Mouse (Mus musculus): ENCODE data around the gene Cers6.

The Cers6 gene

DNA sequence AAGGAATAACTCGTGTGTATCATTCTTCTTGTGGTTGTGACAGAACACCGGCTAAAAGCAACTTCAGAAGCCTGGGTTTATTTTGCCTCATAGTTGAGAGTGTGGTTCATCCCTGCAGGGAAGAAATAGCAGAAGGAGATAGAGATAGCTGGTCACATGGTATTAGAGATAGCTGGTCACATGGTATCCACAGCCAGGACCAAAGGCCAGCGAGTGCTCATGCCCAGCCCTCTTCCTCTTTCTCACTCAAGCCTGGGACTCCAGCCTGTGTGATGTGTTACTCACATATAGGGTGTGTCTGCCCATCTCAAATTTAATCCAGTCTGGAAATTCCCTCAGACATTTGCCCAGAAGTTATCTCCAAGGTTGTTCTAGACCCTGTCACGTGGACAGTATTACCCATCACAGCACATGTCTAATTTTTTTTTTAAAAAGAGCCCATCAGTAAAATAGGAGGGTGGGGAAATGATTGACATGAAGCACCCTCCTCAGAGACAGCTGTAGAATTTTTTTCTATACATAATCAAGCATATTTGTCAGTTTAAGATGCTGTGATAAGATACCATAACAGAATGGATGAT, 17.9 kb downstream of the Cers6 start:
- DNase-seq (ENCODE audit: low spot score in 2 of 2) = no peak

DNA sequence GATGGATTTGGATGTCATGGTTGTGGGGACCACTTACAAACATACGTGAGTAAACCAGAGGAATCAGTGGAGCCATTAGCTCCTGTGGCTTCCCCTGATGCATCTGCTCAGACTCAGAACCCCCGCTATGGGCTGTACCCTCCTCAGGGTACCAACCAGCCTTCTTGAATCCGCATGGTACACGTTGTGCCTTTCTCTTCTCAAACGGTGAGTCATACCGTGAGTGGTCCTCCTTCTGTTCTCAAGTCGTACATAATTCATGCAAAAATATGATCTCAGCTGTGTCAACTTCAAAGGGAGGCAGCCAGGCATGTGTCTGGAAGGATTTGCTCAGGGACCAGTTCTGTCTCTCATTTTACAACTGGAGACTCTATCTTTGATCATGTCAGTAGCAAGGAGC, 23.3 kb downstream of the Cers6 start:
- DNase-seq (ENCODE audit: low spot score in 2 of 2) = peak; percentile 66 to 69

DNA sequence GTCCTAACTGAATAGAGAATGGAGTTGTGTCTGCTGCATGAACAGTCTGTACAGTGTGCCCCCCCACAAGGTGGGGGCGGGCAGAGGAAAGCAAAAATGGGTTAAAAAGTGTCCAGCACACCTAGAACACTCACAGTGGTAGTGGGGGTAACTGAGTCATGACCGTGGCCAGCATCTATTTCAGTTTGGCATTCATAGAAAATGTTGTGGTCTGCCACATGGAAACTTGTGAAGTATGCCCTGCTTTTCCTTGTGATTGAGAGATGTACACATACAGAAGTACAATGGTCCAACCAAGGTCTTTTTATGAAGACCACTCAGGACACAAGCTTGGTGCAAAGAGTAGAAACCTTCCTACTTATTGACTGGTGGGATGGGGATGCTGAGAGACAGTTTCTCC, 24.0 kb downstream of the Cers6 start:
- DNase-seq (ENCODE audit: low spot score in 2 of 2) = no peak

DNA sequence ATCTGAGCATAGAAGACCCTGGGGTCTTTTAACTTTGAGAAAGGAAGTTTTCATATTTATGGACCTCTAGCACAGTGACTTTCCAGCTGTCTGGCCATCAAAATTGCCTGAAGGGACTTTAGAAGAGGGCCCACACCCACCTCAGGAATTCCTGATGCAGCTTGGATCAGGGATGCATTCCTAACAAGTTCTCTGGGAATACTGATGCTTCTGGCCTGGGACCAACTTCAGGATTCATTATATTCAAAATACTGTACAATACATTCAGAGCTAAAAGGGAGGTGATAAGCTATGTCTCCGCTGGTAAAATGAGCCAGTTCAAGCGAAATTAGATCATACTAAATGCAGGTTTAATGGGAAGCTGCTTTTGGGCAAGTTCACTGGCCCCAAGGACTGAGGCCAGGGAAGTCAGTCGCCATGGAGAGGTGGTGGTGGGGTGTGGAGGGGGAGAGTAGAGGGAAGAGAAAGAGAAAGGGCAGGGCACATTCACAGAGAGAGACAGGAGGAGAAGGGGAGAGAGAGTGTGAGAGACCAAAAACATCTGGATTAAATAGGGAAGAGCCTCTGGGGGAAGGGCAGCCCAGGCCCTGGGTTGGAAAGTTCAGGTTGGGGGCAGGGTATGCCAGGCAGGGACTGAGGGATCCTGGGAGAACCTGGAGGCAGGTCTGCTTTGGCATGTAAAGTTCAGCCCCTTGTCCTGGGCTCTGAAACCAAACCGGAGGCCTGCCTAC, 24.7 kb downstream of the Cers6 start:
- no peak for DNase-seq (ENCODE audit: low spot score in 2 of 2)

DNA sequence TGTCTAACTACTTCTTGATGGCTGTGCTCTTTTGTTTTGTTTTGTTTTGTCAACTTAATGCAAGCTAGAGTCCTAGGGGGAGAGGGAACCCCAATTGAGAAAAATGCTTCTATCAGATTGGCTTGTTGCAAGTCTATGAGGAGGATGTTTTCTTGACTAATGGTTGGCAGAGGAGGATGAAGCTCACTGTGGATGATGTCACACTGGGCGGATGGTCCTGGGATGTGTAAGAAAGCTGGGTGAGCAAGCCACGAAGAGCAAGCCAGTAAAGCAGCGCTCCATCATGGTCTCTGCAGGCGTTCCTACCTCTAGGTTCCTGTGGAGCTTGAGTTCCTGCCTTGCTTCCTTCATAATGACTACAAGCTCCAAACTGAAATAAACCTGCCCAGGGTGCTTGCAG, 25.4 kb downstream of the Cers6 start:
- no peak for DNase-seq (ENCODE audit: low spot score in 2 of 2)

DNA sequence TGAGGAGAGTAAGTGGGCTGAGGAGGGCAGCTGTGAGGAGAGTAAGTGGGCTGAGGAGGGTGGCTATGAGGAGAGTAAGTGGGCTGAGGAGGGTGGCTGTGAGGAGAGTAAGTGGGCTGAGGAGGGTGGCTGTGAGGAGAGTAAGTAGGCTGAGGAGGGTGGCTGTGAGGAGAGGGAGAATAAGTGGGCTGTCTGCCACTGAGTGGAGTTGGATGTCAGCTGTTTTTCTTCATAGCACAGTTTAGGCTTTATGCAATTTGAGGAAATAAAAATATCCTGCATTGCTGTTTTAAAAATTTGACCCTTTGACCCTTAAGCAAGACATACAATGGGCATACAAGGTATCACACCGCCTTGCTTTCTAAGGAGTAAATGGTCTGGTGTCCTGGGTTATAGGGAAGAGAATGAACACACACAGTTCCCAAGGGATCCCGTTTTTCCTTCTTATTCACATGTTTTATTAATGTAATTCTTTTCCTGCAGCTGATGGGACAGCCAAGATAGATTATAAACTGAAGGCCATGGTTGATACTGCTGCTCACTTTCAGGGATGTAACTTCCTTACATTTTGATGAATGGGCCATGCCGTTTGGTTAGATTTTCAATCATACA, 27.0 kb downstream of the Cers6 start:
- DNase-seq (ENCODE audit: low spot score in 2 of 2) = no peak

DNA sequence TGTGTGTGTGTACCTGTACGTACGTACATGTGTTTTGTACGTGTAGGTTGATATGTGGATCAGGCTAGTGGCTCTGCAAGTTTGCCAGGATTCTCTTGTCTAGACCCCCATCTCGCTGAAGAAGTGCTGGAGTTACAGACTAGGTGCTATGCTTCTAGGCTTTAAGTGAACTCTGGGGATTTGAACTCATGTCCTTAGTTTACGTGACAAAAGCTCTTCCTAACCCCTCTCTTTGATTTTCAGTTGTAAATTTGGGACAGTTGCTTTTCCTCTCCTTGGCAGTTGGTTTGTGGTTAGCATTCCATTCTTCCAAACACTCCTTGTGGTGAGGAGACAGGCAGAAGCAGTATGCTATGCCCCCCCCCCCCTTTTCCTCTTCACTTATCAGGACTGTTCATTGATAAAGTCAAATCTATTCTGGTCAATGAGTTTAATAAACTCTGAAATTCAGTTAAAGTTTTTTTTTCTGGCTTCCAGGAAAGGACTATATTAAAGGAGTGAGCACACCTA, 28.5 kb downstream of the Cers6 start:
- no peak for DNase-seq (ENCODE audit: low spot score in 2 of 2)

DNA sequence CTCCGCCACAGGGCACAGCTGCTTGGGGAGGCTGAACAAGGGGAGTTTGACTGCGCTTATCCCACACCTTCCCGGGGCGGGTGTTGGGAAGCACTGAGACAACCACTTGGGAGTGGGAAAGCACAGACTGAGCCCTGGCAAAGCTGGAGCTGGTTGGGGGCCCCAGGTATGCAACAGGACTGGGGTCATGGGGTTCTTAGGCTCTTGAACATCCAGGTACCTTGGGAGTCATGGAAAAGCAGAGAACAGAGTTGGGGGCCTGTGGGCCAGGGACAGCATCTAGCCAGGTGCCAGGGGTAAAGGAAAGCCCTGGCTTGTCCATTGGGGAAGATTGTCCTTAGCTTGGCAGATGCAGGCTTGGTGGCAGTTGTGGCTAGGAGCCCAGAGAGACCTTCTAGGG, 31.2 kb downstream of the Cers6 start:
- no peak for DNase-seq (ENCODE audit: low spot score in 2 of 2)

DNA sequence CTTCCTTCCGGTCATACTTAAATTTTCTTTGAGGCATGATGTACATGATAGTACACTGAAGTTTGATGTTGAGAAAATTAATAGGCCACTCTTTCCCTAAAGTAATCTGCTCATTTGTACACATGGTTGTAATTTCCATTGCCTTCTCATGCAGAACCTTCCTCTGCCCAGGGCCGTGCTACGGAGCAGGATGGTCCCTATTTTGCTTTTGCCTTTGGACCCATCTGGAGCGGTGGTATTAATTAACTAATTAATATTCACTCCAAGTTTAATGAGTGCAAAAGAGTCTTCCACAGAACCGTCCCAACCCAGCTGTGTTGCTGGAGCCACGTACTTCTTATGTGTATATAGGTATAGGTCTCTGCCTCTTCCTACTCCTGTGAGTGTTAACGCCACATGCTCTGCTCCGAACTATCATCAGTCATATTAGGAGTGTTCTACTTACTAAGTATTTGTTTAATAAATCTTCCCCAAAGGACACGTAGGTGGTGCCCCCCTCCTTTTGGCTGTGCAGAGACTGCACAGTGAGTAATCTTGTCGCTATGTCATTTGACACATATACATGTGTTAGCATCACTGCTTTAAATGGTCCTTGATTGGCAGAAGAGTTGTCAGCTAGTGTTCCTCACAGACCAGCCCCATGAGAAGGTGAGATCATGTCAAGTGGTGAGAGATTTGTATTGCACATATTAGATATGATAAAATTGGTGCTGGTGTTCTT, 34.0 kb downstream of the Cers6 start:
- DNase-seq (ENCODE audit: low spot score in 2 of 2) = no peak

DNA sequence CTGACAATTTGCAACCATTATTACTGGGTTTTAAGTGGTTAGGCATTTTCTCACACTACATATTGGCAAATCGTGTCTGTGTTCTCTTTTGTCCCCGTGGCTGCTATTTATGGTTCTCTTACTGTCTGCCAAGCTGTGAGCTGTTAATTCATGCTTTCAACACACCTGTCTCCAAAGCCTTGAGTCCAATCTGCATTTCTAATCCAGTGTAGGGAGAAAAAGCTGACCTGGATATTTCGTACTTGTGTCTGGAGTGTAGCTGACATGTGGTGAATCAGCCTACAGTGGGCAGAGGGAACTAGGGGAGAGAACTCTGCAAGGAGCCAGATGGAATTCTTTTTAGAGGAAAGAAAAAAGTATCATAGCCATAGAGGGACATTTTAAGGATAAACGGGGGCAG, 35.0 kb downstream of the Cers6 start:
- peak; percentile 43 to 53 for DNase-seq (ENCODE audit: low spot score in 2 of 2)

DNA sequence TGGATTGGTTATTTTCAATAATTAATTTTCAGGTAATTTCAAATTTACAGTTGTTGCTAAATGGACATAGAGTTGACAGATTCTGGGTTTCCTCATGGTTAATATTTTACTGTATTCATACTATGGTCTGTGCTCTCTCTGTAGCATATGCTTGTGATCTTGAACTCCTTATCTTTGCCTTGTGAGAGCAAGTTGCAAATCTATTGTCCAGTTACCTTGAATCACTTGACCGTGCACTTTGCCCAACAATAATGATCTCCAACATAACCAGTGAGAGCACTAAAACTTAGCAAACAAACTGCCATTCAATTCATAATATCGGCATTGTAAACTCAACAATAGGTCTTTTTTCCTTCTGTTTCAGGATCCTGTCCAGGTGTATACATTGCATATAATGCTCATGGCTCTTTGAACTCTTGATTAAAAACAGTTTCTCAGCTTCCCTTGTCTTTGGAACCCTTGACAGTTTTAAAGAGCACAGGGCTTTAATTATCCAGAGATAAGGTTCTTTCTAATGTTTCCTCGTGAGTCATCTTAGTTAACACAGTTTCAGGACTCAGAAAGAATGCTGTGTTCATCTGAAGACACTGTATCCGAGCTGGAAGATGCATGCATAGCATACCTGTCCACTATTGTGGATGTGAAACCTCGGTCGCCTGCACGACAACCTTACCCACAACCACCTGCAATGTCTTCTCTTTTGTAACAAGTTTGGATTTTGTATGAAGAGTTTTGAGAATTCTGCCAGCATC, 38.7 kb downstream of the Cers6 start:
- no peak for DNase-seq (ENCODE audit: low spot score in 2 of 2)

DNA sequence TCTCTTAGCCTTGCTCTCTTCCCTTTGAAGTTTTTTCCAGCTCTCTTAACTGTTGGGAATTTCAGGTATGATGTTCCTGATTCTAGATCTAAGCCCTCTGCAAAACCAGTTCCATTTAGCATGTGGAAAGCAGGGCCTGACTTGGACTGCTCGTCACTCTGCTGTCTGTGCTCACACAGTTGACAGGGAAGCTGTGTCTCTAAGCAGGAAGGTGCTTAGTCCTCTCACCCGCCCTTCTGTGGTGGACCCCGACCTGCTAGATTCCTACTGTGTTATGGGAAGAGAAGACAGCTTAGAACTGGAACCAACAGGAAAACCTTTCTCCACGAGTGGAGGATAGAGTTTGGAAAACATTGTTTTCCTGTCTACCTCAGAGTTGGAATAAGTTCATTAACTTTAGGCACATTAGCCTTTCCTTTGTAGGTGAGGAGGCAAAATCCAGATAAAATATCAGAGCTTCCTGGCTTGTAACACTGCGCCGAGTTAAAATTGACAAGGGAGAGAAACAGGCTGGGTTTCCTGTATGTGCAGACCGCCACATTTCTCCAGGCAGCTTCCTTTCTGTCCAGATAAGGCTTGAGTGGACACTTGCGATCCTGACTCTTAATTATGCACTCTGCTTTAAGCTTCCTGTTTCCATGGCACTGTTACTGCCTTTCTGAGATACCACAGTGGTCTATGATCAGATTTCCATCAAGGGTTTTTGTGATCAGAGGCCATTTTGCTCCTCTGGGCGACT, 39.6 kb downstream of the Cers6 start:
- no peak for DNase-seq (ENCODE audit: low spot score in 2 of 2)

DNA sequence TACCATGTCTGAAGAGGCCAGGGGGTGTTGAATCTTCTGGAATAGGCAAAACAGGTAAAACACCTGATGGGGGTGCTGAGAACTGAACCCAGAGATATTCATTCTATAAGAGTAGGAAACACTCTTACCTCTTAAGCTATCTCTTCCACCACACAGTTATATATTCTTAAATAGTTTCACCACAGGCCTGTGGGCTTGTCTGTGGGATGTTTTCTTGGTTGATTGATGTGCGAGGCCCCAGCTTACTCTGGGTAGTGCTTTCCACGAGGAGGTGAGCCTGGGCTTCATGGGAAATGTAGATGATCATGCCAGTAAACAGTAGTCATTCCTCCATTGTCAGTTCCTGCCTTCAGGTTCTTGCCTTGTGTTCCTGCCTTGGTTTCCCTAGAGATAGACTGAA, 40.5 kb downstream of the Cers6 start:
- no peak for DNase-seq (ENCODE audit: low spot score in 2 of 2)

DNA sequence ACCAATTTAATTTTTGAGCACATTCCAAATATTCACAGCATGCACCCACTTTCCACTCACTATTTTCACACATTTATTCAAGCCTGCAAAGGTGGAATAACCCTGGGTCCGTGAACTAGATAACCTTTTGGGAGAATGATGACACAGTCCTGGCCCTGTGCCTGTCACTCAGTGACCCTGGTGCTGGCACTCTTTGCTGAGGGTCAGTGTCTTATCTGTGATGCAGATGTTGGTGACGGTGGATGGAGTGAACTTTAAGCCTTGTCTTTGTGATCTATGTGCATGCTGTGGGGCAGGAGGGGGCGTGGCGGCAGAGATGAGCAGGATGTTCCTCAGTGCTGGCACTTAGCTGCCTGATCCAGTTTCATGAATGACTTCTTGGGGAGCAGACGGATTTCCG, 41.3 kb downstream of the Cers6 start:
- DNase-seq (ENCODE audit: low spot score in 2 of 2) = no peak

DNA sequence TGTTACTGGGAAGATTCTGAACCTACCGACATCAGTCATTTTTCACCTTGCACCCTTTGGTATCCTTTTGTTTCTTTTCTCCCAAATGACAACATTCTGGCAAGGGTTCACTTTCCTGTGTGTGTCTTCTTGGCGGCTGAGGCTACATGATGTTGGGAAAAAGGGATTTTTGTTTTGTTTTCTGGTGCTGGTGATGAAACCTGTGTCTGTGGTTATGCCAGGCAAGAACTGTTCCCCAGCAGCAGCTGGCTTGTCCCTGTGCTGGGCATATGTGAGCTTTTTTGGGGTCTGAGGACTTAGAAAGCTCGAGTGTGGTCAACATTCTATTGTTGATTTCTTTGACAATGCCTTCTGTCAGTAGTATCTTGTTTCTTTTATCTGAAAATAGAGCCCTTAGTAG, 45.7 kb downstream of the Cers6 start:
- no peak for DNase-seq (ENCODE audit: low spot score in 2 of 2)

DNA sequence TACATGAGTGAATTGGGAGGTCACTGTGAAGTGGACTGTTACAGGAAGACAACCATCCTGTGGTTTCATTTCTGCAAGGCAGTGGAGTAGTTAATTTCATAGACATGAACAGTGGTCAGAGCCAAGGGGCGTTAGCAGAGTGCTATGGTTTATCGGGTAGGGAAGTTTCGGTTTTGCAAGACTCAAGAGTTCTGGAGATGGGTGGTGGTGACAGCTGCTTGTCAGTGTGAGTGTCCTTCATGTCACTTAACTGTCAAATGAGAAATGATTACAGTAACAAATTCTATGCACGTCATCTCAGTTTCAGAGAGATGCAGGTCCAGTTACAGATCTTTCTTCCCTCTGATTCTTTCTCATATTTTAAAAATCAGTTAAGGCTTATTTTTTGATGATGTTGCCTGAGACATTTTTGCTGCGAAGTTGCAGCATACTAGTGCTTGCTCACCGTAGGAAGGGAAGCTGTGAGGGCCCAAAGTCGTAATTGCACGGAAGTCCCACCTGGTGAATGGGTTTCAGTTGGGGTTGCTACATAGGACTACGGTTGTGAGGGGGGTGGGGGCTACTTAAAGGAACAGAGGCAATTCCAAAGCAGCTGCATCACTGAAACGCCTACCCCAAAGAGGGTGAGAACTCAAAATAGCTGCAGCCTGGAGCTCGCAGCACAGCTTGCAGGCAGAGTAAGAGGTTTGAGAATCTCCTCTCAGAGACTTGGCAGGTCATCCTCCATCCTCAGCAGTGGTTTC, 46.7 kb downstream of the Cers6 start:
- peak; percentile 33 to 41 for DNase-seq (ENCODE audit: low spot score in 2 of 2)

DNA sequence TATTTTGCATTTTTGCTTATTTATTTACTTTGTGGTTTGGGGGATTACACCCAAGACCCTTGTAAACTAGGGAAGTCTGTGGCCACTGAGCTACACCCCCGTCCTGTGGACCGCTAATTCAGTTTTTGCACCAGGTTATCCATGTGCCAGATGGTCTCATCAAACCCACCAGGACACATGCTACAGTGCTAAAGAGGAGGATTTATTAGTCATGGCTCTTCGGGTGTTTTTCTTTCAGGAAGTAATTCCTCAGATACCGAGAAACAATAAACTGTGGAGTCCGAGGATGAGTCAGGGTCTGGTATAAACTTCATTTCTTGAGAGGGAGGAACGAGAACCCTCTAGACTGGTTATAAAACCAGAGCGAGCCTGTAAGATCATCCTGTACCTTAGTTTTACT, 49.5 kb downstream of the Cers6 start:
- DNase-seq (ENCODE audit: low spot score in 2 of 2) = no peak

DNA sequence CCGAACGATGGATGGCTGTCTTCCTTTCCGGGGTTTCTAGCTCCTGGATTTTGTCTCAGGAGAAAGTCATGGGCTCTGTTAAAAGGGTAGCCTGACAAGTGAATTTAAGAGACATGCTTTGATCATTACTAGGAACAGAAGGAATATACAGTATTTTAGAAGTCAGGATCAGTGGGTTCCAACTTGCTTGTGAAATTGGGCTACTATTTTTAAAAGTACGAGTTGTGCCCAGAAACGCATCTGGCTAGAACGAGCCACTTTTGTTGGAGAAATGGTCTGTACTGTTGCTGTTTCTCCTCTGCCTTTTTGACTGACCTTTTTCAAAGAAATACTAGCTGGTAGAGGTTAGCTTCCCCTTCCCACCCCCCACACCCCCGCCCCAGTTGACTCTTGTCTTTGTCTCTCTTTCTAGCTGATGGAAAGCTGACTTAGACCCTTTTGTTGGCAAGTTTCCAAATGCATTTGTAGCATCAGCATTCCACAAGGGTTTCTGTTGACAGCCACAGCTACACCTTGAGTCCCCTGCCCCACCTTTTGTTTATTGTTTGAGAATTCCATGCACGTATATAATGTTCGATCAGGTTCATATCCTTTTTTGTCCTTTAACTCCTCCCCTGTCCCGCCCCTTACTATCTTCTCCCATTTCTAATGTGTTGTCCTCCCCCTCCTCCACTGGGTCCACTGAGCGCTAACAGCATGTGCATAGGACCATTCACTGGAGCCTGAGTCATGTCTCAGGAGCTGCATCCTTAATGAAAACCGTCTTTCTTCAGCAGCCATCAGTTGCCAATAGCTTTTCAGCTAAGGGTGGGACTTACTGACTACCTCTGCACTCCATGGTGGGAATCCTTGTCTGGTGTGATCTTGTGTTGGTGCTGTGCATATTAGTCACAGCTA, 50.6 kb downstream of the Cers6 start:
- no peak for DNase-seq (ENCODE audit: low spot score in 2 of 2)

DNA sequence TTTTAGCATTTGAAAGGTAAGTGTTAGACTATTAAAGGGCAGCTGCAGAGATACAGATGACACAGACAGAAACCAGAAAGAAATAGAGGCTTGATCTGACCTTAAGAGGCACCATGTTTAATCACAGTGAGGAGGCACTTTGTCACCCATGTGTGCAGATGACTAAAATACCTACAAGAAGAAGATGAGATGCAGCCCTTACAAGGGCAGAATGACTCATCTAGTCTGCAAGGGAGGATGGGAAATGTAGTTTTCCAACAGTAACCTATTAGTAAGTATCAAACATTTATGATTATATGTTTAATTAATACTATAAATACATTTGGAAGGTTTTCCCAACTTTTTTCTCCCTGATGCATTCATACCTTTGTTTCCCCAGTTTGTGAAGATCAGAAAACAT, 54.5 kb downstream of the Cers6 start:
- no peak for DNase-seq (ENCODE audit: low spot score in 2 of 2)

All from right cerebral cortex, adult 2 months (tissue).